Comparison of ENCODE assay signal across 8 mouse cellular contexts in genomic region chr5:129715326-129715861, GRCm38 (mm10). TPM values are rescaled to one million over a fixed set of nuclear protein-coding genes. Genes with fewer than 3 reads are reported as not detected.
DNase-seq lines count a peak whose midpoint lies in the region; ATAC-seq and TF ChIP-seq lines count a peak whose summit lies in the region.

Gene Mrps17 (plus strand): TSS chr5:129715497.

- H3K4me3 ChIP-seq in ES-E14 (ENCODE audit: insufficient read depth in 1 of 2, low read depth in 1 of 2, low read length in 2 of 2, poor library complexity in 1 of 2, severe bottlenecking in 1 of 2): peak within 1 kb of the TSS; percentile 95
- H3K4me3 ChIP-seq in forebrain, embryonic 15.5 days: peak within 1 kb of the TSS; percentile 71
- peak within 1 kb of the TSS; percentile 78 for H3K4me3 ChIP-seq in lung, adult 2 months (replicated peaks; ENCODE audit: extremely low read depth, low read depth, low read length)

- TF ChIP-seq CTCF in lung, adult 2 months (IDR thresholded peaks at IDR 0.05; ENCODE audit: insufficient read depth, low read length): no peak

- peak; percentile 96 for ATAC-seq in forebrain, embryonic 15.5 days (replicated peaks)
- ATAC-seq in neutrophil, adult 5-6 weeks (ENCODE audit: extremely low read depth, insufficient number of reproducible peaks, low FRiP score, poor library complexity, severe bottlenecking): peak; percentile 99

- no peaks in the 10 kb centered on the region for H3K9me3 ChIP-seq in ES-E14 (ENCODE audit: control insufficient read depth, insufficient read depth, low read depth, low read length)
- H3K9me3 ChIP-seq in forebrain, embryonic 15.5 days: no peaks in the 10 kb centered on the region

- peaks cover 0 to 5% of the 10 kb centered on the region in 2 experiments; a peak in 1 of 4 replicates for H3K4me1 ChIP-seq in ES-E14 (ENCODE audit: control insufficient read depth in 2 of 2, insufficient read depth in 2 of 2, low read length in 2 of 2, poor library complexity in 1 of 2)
- peaks cover 13% of the 10 kb centered on the region for H3K4me1 ChIP-seq in forebrain, embryonic 15.5 days
- no peaks in the 10 kb centered on the region for H3K4me1 ChIP-seq in lung, adult 2 months (ENCODE audit: control insufficient read depth, insufficient read depth, low read length)

- DNase-seq in ES-E14 (ENCODE audit: low read depth, low spot score): peak; percentile 91
- peak; percentile 91 for DNase-seq in cerebellum, adult 11-12 months
- DNase-seq in heart, postnatal 25 days (ENCODE audit: low spot score): peak; percentile 87
- peak; percentile 88 to 94 for DNase-seq in layer of hippocampus, adult 18-20 months (ENCODE audit: low spot score in 2 of 2)
- peak; percentile 92 for DNase-seq in lung, adult 2 months
- DNase-seq in thymus, adult 18-20 months: peak; percentile 79 to 89

- intact Hi-C loops in heart, postnatal 25 days (cut with DNase I): loop anchor here (1.0 kb wide), 1 partner anchor 9 kb away; no protein-coding TSS in a partner anchor

- TF ChIP-seq POLR2A in lung, adult 2 months (IDR thresholded peaks at IDR 0.05; ENCODE audit: borderline replicate concordance, extremely low read depth, low read depth, low read length): peak; percentile 97

- H3K4me2 ChIP-seq in forebrain, embryonic 15.5 days (replicated peaks): peak within 1 kb of the TSS; percentile 78

- no peaks in the 10 kb centered on the region for H3K27me3 ChIP-seq in forebrain, embryonic 15.5 days

- in situ Hi-C loops in ES-E14 (cut with MboI; ENCODE audit: low sequenced_read_pairs in 2 of 2, unreplicated experiment in 2 of 2): no loop called here

- H3K9ac ChIP-seq in ES-E14 (ENCODE audit: insufficient read depth, low read depth, low read length, poor library complexity, severe bottlenecking): peak within 1 kb of the TSS; percentile 96
- peak within 1 kb of the TSS; percentile 68 for H3K9ac ChIP-seq in forebrain, embryonic 15.5 days (replicated peaks)

- peak within 1 kb of the TSS; percentile 6; the same call in 1 of the 2 replicates for H3K27ac ChIP-seq in ES-E14 (ENCODE audit: insufficient read depth, low read depth, low read length, poor library complexity, severe bottlenecking)
- H3K27ac ChIP-seq in forebrain, embryonic 15.5 days (replicated peaks): peak within 1 kb of the TSS; percentile 64

- peaks cover 15% of the 10 kb centered on the region for H3K36me3 ChIP-seq in ES-E14 (ENCODE audit: control insufficient read depth, insufficient read depth, low read length, poor library complexity, severe bottlenecking)
- peaks cover 30% of the 10 kb centered on the region for H3K36me3 ChIP-seq in forebrain, embryonic 15.5 days

- WGBS in forebrain, embryonic 15.5 days: under 1% methylated on average over 33 of the region's 33 CpGs
- 0% methylated on average over 33 of the region's 33 CpGs for WGBS in lung, adult 2 months

TF ChIP-seq in ES-E14, 5 proteins besides CTCF, POLR2A, EP300 and RAD21:
- TF ChIP-seq CHD2 (IDR thresholded peaks at IDR 0.05; ENCODE audit: low read depth, low read length) (no peak), ZNF384 (IDR thresholded peaks at IDR 0.05; ENCODE audit: low read depth, low read length) (no peak), ZC3H11A (IDR thresholded peaks at IDR 0.05; ENCODE audit: borderline replicate concordance, low read depth, low read length) (0 out of 2 replicates have a peak, but pooled peaks have one; percentile 1), HCFC1 (IDR thresholded peaks at IDR 0.05; ENCODE audit: borderline replicate concordance, insufficient read depth, low read length) (peak; percentile 81), MAFK (IDR thresholded peaks at IDR 0.05; ENCODE audit: insufficient read depth, low read depth, low read length) (no peak)

RNA-seq across cellular contexts. Expression of gene Mrps17, which starts in this region (rescaled TPM):
- total RNA-seq in ES-E14 (2012; rRNA removed): 142 and 147 TPM in 2 replicates
- 189 TPM in 2 replicates for polyA plus RNA-seq in forebrain, embryonic 15.5 days (2015; fragmentation: Nextera tagmentation; extraction: Ambion mirVana)
- 10 to 100 TPM; 78.7 to 99.2 TPM for total RNA-seq in heart, postnatal 25 days (2021)
- total RNA-seq in layer of hippocampus, adult 18-20 months (2021): 10 to 100 TPM; 77.8 to 85.9 TPM
- polyA plus RNA-seq in lung, adult 2 months (2012; rRNA removed): 57.2 and 61.3 TPM in 2 replicates
- 36.1 and 42.6 TPM in 2 replicates for total RNA-seq in neutrophil, adult 5-6 weeks (2017)

Comparison
In these comparisons a context has a peak if more than half of its experiments do, and no peak if none do; other contexts are left out.
1. Peak in every context shown above with its lines: DNase-seq, ATAC-seq, H3K4me3 ChIP-seq and H3K27ac ChIP-seq.